Mouse (Mus musculus) neural tube, embryonic 13.5 days (tissue): ENCODE results near the gene Mob3a. TPM values are rescaled to one million over a fixed set of nuclear protein-coding genes. Genes with fewer than 3 reads are reported as not detected.

ENCODE experiments used
- ATAC-seq: fragments of 200-750 bp; cut with Nextera tagmentation; 2 replicates; pipeline ENCODE4 v1.8.0; 2017; ENCODE audit warnings: low read depth, mild to moderate bottlenecking, moderate TSS enrichment, moderate library complexity
- H3K27ac ChIP-seq: fragments of 300-500 bp; sonication (generic); replicated peaks from 2 replicates; pipeline ENCODE4 v1.5.1; 2015; ENCODE audit warnings: moderate library complexity, mild to moderate bottlenecking, inconsistent platforms
- H3K27me3 ChIP-seq: fragments of 300-500 bp; sonication (generic); 2 replicates; pipeline ENCODE4 v1.6.1; 2015; ENCODE audit warnings: mild to moderate bottlenecking, inconsistent platforms
- H3K36me3 ChIP-seq: fragments of 300-500 bp; sonication (generic); 2 replicates; pipeline ENCODE4 v1.6.1; 2015; ENCODE audit warnings: mild to moderate bottlenecking, inconsistent platforms
- H3K4me1 ChIP-seq: fragments of 300-500 bp; sonication (generic); replicated peaks from 2 replicates; pipeline ENCODE4 v1.6.1; 2015; ENCODE audit warnings: inconsistent platforms
- H3K4me2 ChIP-seq: fragments of 300-500 bp; sonication (generic); 2 replicates; pipeline ENCODE4 v1.6.1; 2015; ENCODE audit warnings: inconsistent platforms, mild to moderate bottlenecking, moderate library complexity
- H3K4me3 ChIP-seq: fragments of 300-500 bp; sonication (generic); 2 replicates; pipeline ENCODE4 v1.5.1; 2015; ENCODE audit warnings: mild to moderate bottlenecking, inconsistent platforms
- H3K9ac ChIP-seq: fragments of 300-500 bp; sonication (generic); 2 replicates; pipeline ENCODE4 v1.6.1; 2015; ENCODE audit warnings: moderate library complexity, mild to moderate bottlenecking, inconsistent platforms
- H3K9me3 ChIP-seq: fragments of 300-500 bp; sonication (generic); 2 replicates; pipeline ENCODE4 v1.6.1; 2016; ENCODE audit warnings: inconsistent platforms
- WGBS: fragments of 180-500 bp; shearing (Covaris S2); methylation state at CpG from one replicate; pipeline ENCODE4 v1.1.7; 2015; 5-methylcytosine and 5-hydroxymethylcytosine counted together
- polyA plus RNA-seq: library from polyadenylated mRNA; unstranded; fragments of >200 nt; fragmentation: Nextera tagmentation; extraction: Ambion mirVana; gene quantifications from 2 replicates; pipeline ENCODE4 v1.2.1, GENCODE M21; 2015

The Mob3a gene
- polyA plus RNA-seq, 1 experiment from 2014 or later, result 46.4 TPM

DNA sequence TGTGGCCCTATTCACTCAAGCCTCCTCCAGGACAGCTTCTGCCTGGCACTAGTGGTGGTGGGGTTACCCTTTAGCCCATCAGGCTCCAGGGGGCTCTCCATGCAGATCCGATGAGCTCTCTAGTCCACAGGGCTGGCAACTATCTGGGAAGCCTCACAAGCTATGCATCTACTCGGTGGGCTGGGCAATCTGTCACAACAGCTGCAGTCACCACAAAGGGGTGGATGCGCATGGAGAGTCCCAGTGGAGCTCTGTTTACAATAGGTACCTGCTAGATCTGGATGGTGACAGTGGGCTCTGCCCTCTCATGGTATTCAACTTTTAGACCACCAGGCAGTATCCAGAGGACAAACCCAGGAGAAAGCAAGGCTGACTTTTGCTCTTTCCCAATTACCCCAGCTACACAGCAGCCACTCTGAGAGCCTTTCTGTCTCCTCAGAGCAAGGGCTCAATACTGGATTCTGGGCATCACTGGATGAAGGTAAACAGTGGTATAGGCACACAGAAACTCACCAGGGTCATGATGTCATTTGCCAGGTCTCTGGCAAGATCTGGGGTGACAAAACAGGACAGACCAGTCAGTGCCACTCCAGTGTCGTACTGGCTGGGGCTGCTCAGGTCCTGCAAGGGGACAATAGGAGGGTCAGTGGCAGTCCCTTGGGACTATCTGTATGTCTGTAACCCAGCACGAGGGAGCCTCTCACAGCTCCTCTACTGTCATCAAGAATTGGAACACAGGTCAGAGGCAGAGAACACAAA lies 25.8 kb upstream of the Mob3a start:
- 87% methylated on average over 5 of the region's 5 CpGs for WGBS

DNA sequence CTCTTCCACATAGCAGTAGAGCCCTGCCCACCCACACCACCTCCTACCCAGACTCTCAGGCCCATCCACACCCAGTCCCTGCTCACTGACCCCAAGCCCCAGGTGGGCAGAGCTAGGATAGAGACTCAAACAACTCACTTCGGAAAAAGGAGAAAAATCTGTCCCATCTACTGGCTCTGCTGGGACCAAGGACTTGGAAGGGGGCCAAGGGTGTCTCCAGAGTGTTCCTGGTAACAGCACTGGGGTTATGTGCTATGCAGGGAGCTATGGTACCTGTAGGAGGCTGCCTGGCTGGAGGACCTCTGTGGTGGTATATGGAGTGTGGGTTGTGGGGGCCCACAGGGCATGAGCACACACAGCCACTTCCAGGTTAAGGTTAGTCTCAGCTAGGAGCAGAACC lies 15.5 kb upstream of the Mob3a start:
- Histone ChIP-seq H3K9me3 (no peaks in the 10 kb centered on the region), H3K9ac (no peak overlapping the region), H3K4me1 (no peaks in the 10 kb centered on the region), H3K27ac (no peak overlapping the region), H3K4me3 (no peak overlapping the region), H3K27me3 (no peaks in the 10 kb centered on the region), H3K4me2 (no peak overlapping the region), H3K36me3 (peaks cover 98% of the 10 kb centered on the region)
- no peak for ATAC-seq
- 73% methylated on average over 1 of the region's 1 CpGs for WGBS

More for the DNA sequence above, 25.8 kb upstream of the Mob3a start:
- Histone ChIP-seq H3K27me3 (no peaks in the 10 kb centered on the region), H3K4me1 (no peaks in the 10 kb centered on the region), H3K9ac (no peak overlapping the region), H3K4me2 (no peak overlapping the region), H3K4me3 (no peak overlapping the region), H3K36me3 (peaks cover 99% of the 10 kb centered on the region), H3K9me3 (no peaks in the 10 kb centered on the region), H3K27ac (no peak overlapping the region)
- no peak for ATAC-seq

DNA sequence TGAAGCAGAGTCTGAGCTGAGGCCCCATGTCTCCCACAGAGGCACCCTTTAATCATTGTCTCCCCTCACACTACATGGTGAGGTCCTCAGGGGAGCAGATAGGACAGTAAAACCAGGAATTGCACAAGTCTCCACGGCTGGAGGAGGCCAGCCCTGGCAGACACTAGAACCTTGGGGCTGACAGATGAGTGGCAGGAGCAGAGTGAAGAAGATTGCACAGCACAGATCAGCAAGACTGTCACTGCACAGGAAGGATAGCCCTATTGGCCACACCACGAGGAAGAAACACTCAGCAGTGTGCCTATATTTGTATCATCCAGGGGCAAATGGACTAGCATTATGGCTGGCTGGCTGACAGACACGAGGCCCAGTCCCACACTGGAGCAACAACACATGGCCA lies 9.1 kb upstream of the Mob3a start:
- no peak for ATAC-seq
- H3K4me1 ChIP-seq, result no peaks in the 10 kb centered on the region
- no peaks in the 10 kb centered on the region for H3K9me3 ChIP-seq
- no peak overlapping the region for H3K27ac ChIP-seq
- whole genome bisulfite sequencing, result 86% methylated on average over 3 of the region's 3 CpGs
- H3K36me3 ChIP-seq, result peaks cover 99% of the 10 kb centered on the region
- no peak overlapping the region for H3K4me2 ChIP-seq
- no peak overlapping the region for H3K9ac ChIP-seq
- H3K27me3 ChIP-seq, result no peaks in the 10 kb centered on the region
- no peak overlapping the region for H3K4me3 ChIP-seq

DNA sequence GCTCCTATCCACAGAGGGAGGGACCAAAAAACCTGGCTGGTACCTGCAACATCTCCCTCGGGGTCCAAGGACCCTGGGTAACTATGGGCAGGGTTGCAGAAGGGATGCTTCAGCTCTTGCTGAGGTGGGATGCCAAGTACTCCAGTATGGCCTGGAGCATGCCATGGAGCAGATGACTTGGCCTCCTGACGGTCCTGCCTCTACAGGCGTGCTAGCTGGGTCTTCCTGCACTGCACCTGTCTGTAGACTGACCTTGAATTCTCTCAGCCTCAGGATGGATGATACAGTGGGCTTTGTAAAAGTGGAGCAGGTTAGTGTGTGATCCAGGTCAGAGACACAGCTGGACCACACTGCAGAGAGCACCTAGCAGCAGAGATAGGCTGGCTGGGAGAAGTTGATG lies 3.7 kb upstream of the Mob3a start:
- peaks cover 55% of the 10 kb centered on the region for H3K36me3 ChIP-seq
- 82% methylated on average over 3 of the region's 3 CpGs for WGBS

DNA sequence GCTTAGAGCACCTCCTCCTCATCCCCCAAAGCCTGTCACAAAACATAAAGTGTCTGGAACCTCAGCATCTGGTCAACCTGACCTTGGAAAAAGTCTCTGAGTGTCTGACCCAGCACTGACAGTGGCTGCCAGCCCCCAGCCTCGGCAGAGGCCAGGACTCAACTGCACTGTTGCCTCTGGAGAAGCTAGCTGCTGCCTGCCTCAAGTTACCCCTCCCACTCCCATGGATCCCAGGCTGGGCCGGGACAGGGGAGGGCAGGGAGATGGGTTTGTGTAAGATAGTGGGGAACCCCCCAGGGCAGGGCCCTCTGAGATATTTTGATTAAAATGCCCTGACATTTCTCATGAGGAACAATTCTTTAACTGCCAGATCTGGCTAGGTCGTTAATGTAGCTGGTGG lies 3.3 kb upstream of the Mob3a start:
- Histone ChIP-seq H3K9me3 (no peaks in the 10 kb centered on the region), H3K36me3 (peaks cover 50% of the 10 kb centered on the region), H3K4me3 (no peak overlapping the region), H3K27me3 (no peaks in the 10 kb centered on the region), H3K9ac (peak overlapping the region; percentile 43; the same call in 1 of the 2 replicates), H3K4me1 (peaks cover 39% of the 10 kb centered on the region), H3K4me2 (no peak overlapping the region), H3K27ac (no peak overlapping the region)
- no peak for ATAC-seq
- WGBS, result 71% methylated on average over 3 of the region's 3 CpGs

More for the DNA sequence above, 3.7 kb upstream of the Mob3a start:
- Histone ChIP-seq H3K4me3 (no peak overlapping the region), H3K9ac (no peak overlapping the region), H3K27ac (no peak overlapping the region), H3K4me2 (no peak overlapping the region), H3K9me3 (no peaks in the 10 kb centered on the region), H3K27me3 (no peaks in the 10 kb centered on the region), H3K4me1 (peaks cover 35% of the 10 kb centered on the region)
- no peak for ATAC-seq

DNA sequence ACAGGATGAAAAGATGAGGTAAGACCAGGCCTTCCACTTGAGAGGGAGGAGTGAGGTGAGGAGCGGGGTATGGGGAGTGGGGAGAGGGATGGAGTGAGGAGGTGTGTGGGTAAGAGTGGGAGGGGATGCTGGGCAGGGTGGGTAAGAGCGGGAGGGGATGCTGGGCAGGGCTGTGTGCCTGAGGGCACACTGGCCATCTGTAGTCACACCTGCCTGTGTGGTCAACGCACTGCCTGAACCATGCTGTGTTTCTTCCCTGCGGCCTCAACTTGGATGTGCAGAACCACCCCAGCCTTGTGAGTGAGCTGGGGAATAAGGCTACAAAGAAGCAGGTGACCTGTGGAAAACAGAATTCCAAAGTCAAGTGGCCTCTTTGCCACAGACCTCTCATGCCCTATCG lies 2.6 kb upstream of the Mob3a start:
- Histone ChIP-seq H3K36me3 (peaks cover 44% of the 10 kb centered on the region), H3K27ac (no peak overlapping the region), H3K27me3 (no peaks in the 10 kb centered on the region), H3K9me3 (no peaks in the 10 kb centered on the region), H3K4me1 (peaks cover 44% of the 10 kb centered on the region), H3K4me2 (no peak overlapping the region), H3K4me3 (no peak overlapping the region), H3K9ac (0 out of 2 replicates have a peak overlapping the region, but pooled peaks have one; percentile 43)
- WGBS, result 87% methylated on average over 5 of the region's 5 CpGs
- no peak for ATAC-seq

DNA sequence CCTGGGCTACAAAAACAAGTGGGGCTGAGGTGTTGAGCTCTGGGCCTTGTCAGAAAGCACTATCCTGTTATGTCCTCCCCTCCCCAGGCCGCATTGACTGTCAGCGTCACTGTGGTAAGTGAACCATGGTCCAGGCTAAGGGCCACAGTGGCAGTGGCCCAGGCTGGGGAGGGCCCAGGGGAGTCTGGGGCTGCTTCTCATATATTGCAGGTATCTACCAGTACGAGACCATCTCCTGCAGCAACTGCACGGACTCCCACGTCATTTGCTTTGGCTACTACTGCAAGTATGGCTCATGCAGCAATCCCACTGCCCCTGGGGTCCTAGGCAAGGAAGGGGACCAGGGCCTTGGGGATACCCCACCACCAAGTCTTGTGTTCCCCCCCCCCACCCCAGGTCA lies 1.9 kb upstream of the Mob3a start:
- H3K36me3 ChIP-seq, result peaks cover 36% of the 10 kb centered on the region
- 85% methylated on average over 5 of the region's 5 CpGs for WGBS
- H3K9me3 ChIP-seq, result no peaks in the 10 kb centered on the region
- no peak for ATAC-seq
- peak overlapping the region; percentile 75 for H3K9ac ChIP-seq
- H3K4me2 ChIP-seq, result peak overlapping the region; percentile 83
- peak overlapping the region; percentile 73 for H3K4me3 ChIP-seq
- H3K27me3 ChIP-seq, result no peaks in the 10 kb centered on the region
- H3K27ac ChIP-seq, result peak overlapping the region; percentile 89
- peaks cover 51% of the 10 kb centered on the region for H3K4me1 ChIP-seq

DNA sequence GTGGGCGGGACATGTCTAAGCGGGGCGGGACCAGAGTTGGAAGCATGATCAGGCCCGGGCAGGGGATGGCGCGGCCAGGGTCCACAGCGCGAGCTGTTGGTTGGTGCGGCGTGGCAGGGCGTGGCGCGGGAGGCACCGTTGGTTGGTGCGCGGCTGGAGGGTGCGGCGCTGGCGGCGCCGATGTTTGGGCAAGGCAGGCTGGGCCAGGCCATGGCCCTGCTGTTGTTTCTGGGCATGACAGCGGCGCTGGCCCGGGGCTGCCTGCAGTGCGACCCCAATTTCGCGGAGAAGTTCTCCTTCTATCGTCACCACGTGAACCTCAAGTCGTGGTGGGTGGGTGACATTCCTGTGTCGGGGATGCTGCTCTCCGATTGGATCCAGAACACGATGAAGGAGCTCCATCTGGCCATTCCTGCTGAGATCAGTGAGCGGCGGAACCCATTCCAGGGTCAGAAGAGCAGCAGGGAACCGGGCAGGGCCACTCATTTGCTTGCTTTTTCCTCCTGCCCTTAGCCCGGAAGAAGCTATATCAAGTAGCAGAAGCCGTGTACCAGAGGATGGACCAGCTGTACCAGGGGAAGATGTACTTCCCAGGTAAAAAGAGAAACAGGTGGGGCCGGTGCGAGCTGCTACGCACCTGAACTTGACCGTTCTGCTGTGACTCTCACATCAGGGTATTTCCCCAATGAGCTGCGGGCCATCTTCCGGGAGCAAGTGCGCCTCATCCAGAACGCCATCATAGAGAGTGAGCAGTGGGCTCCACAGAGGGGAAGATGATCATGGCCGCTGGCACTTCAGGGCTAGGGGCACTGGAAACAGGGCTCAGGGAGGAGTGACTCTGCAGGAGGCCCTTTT lies 986 bp upstream of the Mob3a start:
- peaks cover 59% of the 10 kb centered on the region for H3K4me1 ChIP-seq
- WGBS, result under 1% methylated on average over 47 of the region's 47 CpGs

DNA sequence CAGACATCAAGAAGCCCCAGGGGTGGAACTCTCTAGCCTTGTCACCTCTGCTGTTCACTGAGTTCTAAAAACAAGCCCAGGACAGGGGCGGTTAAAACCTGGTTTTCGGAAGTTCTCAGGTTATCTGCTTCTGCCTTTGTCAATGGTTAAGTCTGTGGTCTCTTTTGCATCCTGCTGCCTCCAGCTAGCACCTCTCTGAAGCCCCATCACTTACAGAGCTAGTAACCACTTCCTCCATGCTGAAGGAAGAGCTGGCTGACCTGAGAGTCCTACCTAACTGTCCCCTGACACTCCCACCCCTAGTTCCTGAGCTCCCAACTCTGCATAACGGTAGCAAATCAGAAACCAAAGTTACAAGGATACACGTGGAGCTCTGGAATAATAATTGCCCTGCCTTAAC lies 1.0 kb downstream of the Mob3a start:
- peak overlapping the region; percentile 83 for H3K4me2 ChIP-seq
- H3K4me1 ChIP-seq, result peaks cover 63% of the 10 kb centered on the region
- no peaks in the 10 kb centered on the region for H3K27me3 ChIP-seq
- no peak overlapping the region for H3K27ac ChIP-seq
- ATAC-seq, result no peak
- no peaks in the 10 kb centered on the region for H3K9me3 ChIP-seq
- 47% methylated on average over 4 of the region's 4 CpGs for WGBS
- peak overlapping the region; percentile 73 for H3K4me3 ChIP-seq
- H3K9ac ChIP-seq, result peak overlapping the region; percentile 83
- peaks cover 8% of the 10 kb centered on the region for H3K36me3 ChIP-seq

More for the DNA sequence above, 986 bp upstream of the Mob3a start:
- Histone ChIP-seq H3K9me3 (no peaks in the 10 kb centered on the region), H3K4me2 (peak overlapping the region; percentile 83), H3K9ac (peak overlapping the region; percentile 75), H3K4me3 (peak overlapping the region; percentile 73), H3K36me3 (peaks cover 28% of the 10 kb centered on the region), H3K27me3 (no peaks in the 10 kb centered on the region), H3K27ac (peak overlapping the region; percentile 89)
- ATAC-seq, result peak; percentile 90

DNA sequence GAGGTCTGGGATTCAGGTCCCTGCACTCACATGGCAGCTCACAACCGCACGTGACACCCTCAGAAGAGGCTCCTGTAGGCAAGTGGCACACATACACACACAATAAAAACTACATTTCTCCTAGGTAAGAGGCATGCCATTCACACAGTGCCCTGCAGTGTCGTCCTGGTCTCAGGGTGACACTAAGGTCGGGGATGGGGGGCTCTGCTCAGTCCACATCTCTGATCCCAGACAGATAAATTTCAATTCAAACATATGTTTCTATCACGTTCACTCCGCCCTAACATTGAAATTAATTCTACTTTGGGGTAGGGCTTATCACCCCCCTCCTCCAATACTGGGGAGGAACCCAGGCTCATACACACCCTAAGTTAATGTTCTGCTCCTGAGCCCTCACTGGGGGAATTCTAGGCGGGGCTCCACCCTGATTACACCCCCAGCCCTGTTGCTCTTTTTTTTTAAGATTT lies 1.7 kb downstream of the Mob3a start:
- no peak for ATAC-seq
- Histone ChIP-seq H3K27ac (no peak overlapping the region), H3K4me1 (peaks cover 63% of the 10 kb centered on the region), H3K27me3 (no peaks in the 10 kb centered on the region), H3K4me2 (peak overlapping the region; percentile 83), H3K9ac (peak overlapping the region; percentile 83), H3K9me3 (no peaks in the 10 kb centered on the region), H3K36me3 (peaks cover 1% of the 10 kb centered on the region), H3K4me3 (no peak overlapping the region)
- WGBS, result 90% methylated on average over 7 of the region's 7 CpGs

DNA sequence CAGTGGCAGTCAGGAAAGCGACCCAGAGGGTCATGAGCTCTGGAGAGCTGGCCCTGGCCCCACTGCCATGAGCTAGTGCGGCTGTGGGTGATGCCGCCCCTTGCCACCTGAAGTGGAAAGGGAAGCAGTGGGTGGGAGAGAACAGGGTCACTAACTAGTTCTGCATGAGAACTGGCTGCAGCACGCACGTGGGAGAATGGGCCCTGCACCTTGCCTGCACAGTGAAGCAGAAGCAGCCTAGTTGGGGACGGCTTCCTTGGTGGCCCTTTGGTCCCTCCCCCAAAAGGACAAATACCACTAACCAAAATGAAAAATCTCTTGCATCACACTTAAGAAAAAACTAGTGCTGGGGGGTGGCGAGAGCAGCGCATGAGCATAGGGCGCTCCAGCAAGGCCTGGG lies 3.2 kb downstream of the Mob3a start:
- no peak for ATAC-seq
- H3K9me3 ChIP-seq, result no peaks in the 10 kb centered on the region
- H3K36me3 ChIP-seq, result peaks cover 10% of the 10 kb centered on the region
- WGBS, result 90% methylated on average over 9 of the region's 9 CpGs
- H3K4me3 ChIP-seq, result no peak overlapping the region
- 0 out of 2 replicates have a peak overlapping the region, but pooled peaks have one; percentile 22 for H3K9ac ChIP-seq
- peaks cover 51% of the 10 kb centered on the region for H3K4me1 ChIP-seq
- H3K27ac ChIP-seq, result no peak overlapping the region
- no peak overlapping the region for H3K4me2 ChIP-seq
- H3K27me3 ChIP-seq, result no peaks in the 10 kb centered on the region

DNA sequence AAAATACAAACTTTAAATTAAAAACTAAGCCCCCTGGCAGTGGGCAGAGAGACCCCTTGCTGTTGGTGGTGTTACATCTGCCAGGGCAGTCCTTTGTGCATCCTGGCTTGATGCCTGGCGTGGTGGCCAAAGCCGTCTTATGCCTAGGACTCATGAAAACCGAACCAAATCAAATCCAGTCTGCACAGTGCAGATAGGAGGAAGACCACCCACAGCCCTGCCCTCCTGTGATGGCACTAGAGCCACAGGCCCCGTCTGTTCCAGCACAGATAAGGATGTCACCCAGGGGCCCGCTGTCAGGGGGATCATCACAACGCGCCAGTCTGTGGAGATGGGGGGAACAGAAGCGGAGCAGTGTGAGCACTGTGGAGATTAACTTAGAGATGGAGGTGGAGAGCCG lies 4.0 kb downstream of the Mob3a start:
- H3K4me3 ChIP-seq, result no peak overlapping the region
- 80% methylated on average over 9 of the region's 9 CpGs for WGBS
- H3K9me3 ChIP-seq, result no peaks in the 10 kb centered on the region
- H3K4me2 ChIP-seq, result no peak overlapping the region
- ATAC-seq, result no peak
- no peaks in the 10 kb centered on the region for H3K27me3 ChIP-seq
- no peak overlapping the region for H3K27ac ChIP-seq
- H3K36me3 ChIP-seq, result peaks cover 13% of the 10 kb centered on the region
- H3K4me1 ChIP-seq, result peaks cover 43% of the 10 kb centered on the region
- 0 out of 2 replicates have a peak overlapping the region, but pooled peaks have one; percentile 34 for H3K9ac ChIP-seq
